Mouse (Mus musculus) liver, embryonic 12.5 days (tissue): Measurements from ENCODE around the gene 6030498E09Rik. TPM values are rescaled to one million over a fixed set of nuclear protein-coding genes. Genes with fewer than 3 reads are reported as not detected.

ENCODE experiments used
- microRNA-seq: library from miRNA; unstranded; fragments of <30 nt; microRNA quantifications from one replicate; pipeline ENCODE4, GENCODE M21; 2017
- polyA plus RNA-seq: library from polyadenylated mRNA; unstranded; fragments of >200 nt; fragmentation: Nextera tagmentation; extraction: Ambion mirVana; gene quantifications from 2 replicates; pipeline ENCODE4 v1.2.1, GENCODE M21; 2016

6030498E09Rik gene
- polyA plus RNA-seq, 1 experiment from 2014 or later, result 0.26 TPM

Small RNA genes within 50 kb of the gene (microRNA-seq; reads per million reads assigned to microRNA genes)
- not detected for gene Gm25642

Other genes starting within 250 kb of the 6030498E09Rik start
- 21.0 and 22.2 TPM in 2 replicates for gene Cul4b, start 196.5 kb upstream of the 6030498E09Rik start, polyA plus RNA-seq
- gene Mcts1, start 172.1 kb upstream of the 6030498E09Rik start, polyA plus RNA-seq, result 56.8 TPM in 2 replicates
- 11.1 and 13.1 TPM in 2 replicates for gene C1galt1c1, start 137.6 kb upstream of the 6030498E09Rik start, polyA plus RNA-seq